Mouse (Mus musculus) cerebellum, adult 9-10 months (tissue): ENCODE data around the gene Kcnj15.

Source experiments
- DNase-seq: peaks from one replicate; pipeline ENCODE4 v3.0.0; 2022

Gene Kcnj15

DNA sequence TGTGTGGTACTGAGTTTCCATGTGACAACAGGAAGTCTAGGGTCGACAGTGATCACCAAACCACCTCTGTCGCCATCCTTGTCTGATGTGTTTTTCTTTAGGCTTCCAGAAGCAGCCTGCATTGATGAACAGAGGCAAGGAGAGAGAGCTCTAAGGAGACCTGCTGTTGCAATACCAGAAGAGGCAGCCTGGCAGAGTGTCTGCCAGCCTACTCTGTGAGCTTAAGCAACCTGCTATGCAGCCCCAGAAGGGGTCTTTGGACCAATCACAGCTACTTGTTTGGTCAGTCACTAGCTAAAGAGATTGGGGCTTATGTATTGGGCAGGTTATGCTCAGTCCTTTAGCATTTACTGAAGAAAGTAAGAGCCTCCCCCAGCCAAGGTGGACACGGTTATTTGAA lies 11.9 kb upstream of the Kcnj15 start:
- DNase-seq: no peak

DNA sequence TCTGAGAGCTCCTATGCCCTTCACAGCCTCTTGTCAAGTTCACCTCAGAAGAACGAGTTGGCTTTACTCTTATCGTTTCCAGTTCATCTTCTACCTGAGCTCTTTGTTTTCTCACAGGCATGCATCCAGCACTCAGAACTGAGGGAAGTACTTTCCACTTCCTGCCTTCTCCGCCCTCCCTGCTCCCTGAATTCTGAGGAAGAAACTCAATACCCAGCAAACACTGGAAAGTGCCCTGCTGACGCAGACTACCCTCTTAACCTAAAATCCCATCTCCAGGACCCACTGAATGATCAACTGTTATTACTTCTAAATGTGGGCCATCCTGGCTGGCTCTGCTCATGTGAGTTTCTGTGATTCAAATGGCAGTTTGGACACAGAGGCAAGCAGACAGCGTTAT lies 8.7 kb upstream of the Kcnj15 start:
- no peak for DNase-seq

DNA sequence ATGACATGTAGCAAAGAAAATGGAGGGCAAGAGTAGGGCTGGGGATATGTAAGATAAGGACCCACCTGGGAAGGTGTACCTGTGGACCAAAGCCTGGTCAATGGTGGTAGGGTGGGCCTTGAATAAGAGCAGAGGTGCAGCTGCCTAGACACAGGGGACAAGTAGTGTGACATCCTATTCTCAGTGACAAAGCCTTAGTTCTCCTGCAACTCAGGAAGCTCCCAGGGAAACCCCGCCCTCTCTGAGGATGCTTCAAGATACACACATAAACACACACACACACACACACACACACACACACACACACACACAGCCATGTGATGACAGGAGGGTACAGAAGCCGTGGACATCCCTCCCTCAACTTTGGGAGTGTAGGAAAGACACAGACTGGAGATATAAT lies 710 bp upstream of the Kcnj15 start:
- DNase-seq: no peak

DNA sequence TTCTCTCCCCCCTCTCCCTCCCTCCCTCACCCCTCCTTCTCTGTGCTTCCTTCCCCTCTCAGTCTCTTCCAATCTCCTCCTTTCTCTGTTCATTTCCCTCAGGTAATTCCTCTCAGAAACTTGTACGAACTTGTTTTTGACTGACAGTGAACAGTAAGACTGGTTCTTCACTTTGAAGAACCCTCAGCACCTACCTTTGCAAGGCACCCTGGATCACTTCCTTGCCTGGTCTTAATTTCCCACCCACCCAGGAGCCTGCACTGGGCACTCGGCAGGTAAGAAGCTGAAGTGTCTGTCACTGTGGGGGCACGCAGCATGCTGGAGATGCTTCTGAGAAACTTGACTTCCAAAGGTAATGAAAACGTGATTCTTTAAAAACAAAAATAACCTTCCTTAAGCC lies 742 bp downstream of the Kcnj15 start:
- no peak for DNase-seq

DNA sequence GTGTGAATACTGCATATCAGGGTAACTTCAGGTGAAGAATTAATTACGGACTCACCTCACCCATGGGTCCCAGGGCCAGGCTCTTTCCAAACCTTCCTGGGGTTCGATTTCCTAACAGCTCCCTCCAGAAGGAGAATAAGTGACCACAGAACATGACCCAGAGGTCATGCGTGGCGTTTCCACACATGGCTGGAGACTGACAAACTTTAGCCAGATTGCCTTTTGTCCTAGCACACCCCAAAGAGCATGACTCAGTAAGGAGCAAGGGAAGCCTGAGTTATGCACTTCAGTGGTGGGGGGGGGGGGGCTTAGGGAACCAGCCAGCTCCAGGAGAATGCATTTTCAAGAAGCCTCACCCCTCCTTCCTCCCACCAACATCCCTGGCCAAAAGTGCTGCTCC lies 2.1 kb downstream of the Kcnj15 start:
- DNase-seq: no peak

DNA sequence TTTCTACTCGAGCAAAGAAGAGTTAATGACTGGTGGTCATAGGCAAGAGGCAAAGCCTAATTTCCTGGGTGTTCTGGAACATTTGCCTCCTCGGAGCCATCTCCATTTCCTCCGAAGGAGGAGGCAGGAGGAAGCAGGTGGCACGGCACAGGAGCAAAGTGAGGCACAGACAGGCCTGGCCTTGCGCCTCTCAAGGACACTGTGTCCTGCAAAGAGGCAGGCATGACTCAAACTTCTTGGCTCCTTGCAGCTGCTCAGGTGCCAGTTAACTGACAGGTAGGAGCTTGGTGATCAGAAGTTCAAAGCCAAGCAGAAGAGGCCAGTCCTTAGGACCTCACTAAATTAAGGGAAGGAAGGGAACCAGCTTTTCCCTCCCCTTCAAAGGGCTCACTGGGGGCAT lies 3.3 kb downstream of the Kcnj15 start:
- DNase-seq: no peak

DNA sequence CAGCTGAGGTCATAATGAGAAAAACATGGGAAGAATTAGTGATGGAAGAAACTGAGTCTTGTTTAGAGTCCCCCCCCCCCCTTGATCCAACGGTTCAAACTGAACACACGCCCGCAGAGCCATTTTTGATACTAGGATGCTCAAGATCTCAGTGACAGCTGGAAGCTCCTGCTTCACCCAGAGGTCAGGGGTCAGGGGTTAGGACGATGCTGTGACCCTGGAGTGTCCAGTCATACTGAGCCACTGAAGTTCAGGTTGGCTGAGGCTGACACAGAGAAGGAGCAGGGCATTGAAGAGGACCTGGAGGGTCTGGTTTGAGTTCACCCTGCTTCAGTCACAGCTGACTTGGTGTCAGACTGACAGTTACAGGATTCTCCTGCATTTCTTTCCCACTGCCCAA lies 4.4 kb downstream of the Kcnj15 start:
- DNase-seq: no peak

DNA sequence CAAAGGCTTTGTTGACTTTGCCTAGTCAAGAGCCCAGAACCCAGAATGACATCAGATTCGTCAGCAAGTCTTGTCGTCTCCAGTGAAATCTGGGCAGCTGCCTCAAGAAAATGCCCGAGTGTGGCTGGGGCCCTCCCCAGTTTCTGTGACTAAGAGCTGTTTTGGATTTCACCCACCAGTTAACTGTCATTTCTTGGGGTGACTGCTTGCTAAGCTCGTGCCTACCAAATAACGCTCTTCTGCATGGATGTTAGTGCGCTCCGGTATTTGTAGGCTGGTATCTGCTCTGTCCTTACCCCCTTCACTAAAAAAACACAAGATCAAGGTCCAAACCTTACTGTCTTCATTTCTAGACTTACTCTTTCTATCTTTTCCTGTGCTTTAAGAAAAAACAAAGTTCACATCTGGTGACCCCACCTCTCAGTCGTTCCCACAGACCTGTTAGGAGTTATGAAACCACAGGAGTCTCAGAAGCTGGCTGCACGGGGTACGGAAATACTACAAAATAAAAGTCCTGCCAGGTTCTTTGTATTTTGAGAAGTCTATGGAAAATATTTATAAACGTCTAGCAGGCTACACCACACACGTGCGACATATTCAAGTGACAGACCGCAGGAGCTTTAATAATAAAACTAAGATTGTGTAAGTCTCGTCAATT lies 5.5 kb downstream of the Kcnj15 start:
- DNase-seq: no peak

DNA sequence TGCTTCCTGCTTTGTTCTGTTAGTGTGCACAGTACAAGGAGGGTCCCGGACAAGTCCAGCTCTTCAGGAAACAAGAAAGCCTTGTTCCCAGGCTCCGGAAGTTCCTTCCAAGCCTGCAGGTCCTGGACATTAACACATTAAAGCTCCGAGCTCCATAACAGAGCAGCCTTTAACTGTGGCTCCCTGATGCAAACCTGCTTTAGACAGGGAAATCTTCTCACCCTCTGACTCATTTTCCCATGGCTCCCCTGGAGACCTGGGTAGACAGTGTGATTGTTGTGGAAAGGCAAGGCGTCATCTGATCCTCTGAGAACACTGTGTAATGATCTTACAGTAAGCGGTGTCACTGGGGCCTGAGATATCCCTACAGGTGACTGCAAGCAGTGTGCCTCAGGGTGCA lies 7.0 kb downstream of the Kcnj15 start:
- DNase-seq: no peak

DNA sequence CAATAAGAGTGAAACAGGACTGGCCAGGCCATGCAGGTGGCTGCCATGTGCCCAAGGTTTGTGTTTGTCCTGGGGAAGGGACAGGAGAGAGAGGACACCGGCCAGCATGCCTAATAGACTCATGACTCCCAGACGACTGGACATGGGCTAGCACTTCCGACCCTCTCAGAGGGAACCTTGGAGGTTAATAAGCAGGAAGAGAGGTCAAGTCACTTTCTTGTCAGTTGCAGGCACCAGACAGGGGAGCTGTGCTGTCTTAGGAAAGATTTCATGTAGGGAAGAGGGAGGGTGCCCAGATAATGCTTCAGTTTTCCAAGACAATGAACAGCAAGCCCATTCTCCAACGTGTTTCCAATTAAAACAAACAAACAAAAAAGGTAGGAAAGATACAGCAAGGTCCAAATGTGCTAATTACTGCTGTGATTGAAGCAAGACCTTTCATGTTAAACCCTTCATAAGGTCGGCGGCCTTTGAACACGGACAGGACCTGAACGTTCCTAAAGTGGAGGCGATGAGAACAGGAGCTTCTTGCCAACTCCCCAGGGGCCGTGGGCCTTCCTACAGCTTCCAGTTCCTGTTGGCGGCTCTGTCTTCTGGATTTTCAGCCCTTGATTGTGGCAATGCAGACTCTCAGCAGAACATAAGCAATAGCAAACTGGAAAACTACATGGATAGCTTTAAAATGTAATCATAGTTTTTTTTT lies 10.3 kb downstream of the Kcnj15 start:
- no peak for DNase-seq

DNA sequence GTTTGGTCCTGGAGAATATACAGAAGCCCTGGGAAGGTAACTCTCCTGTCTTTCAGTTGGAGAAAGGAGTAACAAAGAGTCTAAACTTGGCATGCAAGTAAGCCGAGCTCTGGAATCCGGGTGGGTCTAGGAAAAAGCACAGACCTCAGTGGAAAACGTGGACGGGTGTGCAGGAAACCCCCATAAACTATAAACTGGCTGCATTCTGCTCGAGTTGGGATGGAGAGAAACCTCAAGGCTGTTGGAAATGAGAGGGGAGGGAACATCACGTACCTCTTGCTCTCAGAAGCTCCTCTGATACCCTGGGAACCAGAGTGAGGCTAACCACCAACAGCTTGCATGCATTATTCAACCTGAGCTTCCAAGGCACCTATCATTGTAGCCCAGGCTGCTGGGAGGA lies 12.3 kb downstream of the Kcnj15 start:
- no peak for DNase-seq

DNA sequence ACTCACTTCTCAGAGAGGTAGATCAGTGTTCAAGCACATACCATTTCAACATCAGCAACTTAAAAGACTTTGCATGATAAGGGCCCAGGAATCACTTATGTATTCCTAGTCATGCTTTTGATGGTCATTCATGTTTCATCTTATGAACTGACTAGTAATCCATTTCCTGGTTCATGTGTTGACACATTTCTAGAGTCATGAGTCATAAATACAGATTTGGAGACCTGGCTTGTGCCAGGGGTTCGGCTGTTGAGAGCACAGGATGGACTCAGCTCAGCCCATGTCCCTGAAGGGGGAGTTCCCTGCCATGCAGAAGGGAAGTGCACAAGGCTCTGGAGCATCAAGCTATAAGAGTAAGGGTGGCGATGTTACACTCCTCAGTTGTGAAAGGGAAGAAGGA lies 15.7 kb downstream of the Kcnj15 start:
- DNase-seq: no peak

DNA sequence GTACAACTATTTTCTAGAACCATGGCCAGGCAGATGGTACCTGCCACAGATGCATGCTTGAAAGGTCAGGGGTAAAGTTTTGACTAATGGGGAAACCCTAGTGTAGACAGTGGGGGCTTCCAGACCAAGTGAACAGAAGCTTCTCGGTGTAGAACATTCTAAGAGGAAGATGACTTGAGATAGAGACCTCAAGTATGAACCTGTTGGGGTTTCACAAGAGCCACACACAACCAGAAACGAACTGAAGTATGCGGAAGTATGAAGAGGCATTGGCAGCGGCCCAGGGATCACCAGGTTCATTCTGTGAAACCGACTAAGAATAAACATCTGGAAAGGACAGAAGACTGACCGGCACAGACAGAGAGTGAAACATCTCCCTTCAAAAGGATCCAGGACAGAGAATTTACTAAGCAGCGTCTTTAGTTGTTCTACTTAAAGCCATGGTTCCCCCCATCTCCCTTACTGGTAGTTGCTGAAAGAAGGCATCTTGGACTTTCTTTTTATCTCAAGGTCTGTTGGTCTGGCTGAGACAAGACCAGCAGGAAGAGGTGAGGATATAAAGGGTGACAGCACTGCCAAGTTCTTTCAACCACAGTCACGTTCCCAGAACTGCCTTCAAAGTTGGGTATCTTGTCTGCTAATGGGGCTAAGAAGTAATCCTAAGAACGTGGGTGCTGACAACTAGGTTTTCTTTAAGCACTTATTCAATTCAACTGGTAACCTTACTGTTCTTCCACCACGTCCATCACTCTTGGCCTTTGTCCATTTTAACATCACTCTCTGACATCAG lies 18.6 kb downstream of the Kcnj15 start:
- no peak for DNase-seq

DNA sequence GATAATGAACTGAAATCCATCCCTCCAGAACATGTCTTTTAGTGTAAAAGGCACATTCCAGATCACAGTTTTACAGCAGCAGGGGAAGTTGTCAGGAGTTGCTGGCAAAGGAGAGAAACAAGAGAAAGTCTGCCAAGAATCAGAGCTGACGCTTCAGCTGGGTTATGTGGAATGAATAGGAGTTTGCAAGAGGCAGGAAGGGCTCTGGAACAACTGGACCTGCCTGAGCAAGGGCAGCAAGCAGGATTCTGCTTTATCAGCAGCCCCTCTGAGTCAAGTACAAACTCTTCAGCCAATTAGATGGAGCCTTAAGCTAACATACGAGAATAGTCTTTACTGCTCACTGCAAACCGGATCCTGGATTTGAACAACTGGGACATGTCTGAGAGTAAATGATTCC lies 21.7 kb downstream of the Kcnj15 start:
- no peak for DNase-seq

DNA sequence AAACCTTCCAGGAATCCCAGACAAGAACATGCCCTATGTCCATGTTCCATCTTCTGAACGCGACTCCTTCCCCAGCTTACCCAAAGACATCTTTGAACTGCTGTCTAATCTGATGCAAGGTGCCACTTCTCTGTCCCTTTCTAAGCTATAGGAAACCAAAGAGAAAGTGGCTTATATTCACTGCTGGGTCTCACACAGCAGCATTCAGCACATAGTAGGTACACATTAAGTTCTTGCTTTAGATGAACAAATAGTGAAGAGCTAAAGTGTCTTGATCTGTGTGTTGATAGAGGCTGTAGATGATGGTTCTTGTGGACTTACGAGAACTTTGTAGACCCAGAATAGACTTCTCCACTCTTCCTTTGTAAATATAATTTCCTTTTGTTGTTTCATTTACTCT lies 23.0 kb downstream of the Kcnj15 start:
- DNase-seq: no peak

DNA sequence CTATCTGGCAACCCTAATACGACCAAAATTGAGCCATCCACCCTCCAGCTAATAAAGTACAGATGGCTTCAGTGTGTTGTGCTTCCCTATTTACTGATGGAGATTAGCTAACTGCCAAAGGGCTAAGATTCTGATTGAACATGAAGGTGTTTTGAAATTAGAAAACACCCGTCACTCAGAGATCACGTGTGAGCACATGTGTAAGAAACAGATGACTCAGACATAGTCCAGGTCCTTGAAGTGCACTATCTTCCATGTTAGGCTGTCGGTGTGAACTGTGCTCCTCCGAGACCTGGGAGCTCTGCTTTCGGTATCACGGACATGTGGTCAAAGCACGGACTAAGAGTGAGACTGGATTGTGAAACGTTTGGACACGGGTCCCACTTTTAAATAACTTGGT lies 26.0 kb downstream of the Kcnj15 start:
- DNase-seq: no peak

DNA sequence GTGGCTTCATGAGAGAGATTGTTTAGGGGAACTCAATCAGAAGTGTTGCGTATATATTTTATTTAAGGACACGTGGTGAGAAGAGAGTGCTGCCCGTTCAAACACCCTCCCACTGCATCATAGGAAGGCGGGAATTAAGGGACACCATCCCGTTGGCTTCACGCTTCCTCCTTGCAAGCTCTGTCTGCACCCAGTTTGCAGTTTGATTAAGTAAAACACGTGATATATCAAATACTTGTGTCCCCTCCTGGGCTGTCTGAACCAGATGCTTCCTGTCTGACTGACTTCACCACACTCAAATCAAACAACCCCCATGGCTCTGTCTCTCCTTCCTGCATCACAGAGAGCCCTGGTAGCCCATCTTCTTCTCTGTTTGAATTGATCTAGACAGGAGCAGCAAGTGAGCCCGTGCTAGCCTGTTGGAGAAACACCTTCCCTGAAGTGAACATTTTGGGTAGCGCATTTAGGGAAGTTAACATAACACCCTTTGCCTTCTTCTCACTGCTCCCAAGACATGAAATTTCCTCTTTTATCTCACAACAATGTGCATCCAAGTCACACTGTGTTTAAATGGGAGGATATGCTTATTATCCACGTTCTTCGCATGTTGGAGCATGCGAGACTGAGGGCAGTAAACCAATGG lies 26.8 kb downstream of the Kcnj15 start:
- no peak for DNase-seq

DNA sequence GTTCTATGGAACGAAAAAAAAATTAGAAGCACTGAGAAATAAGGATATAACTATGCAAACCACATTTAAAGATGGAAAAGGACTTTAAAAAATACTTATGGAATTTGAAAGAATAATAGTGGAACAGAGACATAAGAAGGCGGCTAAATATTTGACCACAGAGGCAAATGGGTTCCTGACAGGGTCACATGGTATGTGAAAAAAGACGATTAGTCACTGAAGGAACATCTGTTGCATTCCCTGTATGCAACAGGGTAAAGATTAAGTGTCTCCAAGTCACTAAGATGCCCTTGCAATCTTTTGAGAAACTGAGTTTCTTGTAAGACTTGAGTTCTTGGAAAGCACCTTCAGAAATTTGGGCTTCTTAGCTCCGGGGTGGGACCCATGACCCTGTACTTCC lies 27.7 kb downstream of the Kcnj15 start:
- DNase-seq: no peak

DNA sequence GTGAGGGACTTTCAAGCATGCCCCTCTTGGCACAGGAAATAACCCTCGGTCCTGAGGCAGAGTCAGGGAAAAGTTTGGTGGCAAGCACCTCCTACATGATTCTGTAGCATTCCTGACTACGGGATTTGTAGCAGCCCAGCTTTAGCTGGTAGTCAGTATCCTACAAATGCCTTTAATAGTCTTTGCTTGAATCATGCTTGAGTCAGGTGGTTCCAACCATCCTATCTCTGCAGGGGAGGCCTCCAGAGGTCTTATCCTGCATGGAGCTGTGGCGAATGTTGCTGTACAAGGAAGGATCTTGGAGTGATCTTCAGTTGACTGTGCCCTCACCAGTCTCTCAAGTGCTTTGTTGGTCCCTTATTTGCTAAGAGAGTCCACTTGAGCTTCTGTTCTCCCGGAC lies 28.4 kb downstream of the Kcnj15 start:
- no peak for DNase-seq

DNA sequence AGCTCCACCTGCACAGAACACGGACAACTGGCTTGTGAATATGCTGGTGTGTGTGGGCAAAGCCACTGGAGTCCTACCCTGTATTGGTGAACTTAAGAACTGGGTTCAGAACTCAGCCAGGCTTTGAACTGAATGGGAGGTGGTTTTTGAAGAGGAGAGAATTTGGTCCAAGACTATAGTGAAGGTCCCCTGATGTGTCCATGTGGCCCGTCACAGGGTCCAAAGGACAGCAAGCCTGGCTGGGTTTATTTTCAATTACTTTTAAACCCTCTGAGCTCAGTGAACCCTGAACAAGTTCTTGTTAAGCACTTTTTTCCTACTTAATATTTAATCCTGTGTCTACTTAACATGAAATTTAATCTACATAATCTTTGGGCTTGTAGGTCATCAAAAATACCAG lies 30.3 kb downstream of the Kcnj15 start:
- no peak for DNase-seq

DNA sequence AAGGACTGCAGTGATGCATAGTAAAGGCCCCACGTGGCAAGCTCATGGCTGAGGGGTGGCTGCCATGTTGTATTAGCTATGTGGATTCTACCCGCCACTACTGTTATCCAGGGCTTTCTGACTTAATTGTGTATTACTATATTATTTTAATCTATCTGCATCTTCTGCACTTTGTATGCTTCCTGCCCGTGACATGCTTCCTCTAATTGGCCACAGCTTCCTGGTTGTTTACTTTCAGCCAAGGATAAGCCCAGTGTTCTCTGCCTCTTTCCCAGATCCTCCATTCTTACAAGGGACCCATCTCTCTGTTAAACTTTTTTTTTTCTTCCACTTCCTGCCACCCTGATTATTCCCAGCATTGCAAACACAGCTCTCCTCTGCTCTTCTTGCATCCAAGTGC lies 32.0 kb downstream of the Kcnj15 start:
- DNase-seq: no peak

DNA sequence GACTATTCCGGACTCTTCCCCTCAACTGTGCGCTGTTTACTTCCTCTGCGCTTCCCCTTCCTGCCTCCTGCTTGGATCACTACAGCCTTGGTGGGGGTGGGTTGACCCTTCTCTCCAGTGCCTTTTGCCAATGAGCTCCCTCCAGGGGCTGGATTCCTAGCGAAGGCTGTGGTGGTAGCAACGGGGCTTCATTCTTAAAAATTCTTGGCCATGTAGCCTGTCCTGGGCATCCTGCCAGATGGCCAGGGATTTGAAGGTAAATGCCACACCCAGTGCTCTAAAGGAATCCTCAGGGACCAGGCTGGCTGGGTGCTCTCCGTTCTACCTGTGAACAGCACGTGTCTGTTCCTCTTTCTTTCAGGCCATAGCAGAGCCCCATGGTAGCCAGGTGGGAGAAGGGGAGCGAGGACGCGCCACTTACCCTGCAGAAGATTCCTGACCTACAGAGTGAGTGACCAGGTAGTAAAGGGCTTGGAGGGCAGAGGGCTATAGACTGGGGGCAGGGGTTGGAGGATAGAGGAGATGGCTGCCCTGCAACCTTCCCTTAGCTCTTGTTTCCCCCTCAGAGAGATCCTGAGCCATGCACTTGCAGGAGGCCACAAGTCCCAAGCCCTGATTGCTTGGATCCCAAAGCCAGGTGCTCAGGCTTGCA lies 34.2 kb downstream of the Kcnj15 start:
- no peak for DNase-seq

DNA sequence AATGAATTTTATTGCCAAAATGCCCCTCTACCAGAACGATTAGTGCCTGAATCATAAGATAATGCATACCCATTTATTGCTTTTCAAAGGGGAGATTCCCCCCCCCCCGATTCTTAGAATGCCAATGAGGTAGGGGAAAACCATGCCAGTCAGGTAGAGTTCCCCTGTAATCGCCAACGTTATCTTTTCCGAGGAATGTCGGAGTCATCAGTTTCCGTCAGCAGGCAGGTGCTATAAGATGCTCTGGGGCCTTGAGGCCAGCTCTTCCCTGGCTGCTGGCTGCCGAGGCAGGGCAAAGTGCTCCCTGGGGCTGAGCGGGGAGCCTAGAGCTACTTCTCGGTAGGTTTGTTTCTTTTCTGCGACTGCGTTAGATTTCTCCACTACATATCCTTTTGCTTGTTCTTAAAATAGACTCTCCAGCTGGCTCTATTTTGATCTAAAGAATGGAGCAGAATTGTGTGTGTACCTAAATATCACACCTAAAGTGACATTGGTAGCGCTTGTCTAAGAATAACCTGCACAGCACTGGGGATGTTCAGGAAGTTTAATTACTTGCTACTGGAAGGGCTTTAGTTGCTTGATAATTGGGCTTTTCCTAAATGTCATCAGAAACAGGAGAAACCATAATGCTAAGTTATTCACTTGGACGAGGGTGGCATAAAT lies 35.6 kb downstream of the Kcnj15 start:
- DNase-seq: no peak
